Mouse (Mus musculus) small intestine, adult 2 months (tissue): Measurements from ENCODE around the gene Sbno1. TPM values are rescaled to one million over a fixed set of nuclear protein-coding genes. Genes with fewer than 3 reads are reported as not detected.

Experiments
- H3K27ac ChIP-seq: fragments of 200-500 bp; 2 replicates; pipeline ENCODE4 v1.5.1; 2012; ENCODE audit warnings: low read depth, low read length, control low read depth, inconsistent platforms; ENCODE audit not compliant: insufficient read depth
- H3K27me3 ChIP-seq: fragments of 200-500 bp; 2 replicates; pipeline ENCODE4 v1.6.1; 2012; ENCODE audit warnings: mild to moderate bottlenecking, moderate library complexity, low read length, inconsistent platforms; ENCODE audit not compliant: control insufficient read depth, insufficient read depth
- H3K36me3 ChIP-seq: fragments of 200-500 bp; 2 replicates; pipeline ENCODE4 v1.6.1; 2012; ENCODE audit warnings: mild to moderate bottlenecking, low read length, control low read depth, inconsistent platforms; ENCODE audit not compliant: control insufficient read depth, insufficient read depth
- H3K4me1 ChIP-seq: fragments of 200-500 bp; 2 replicates; pipeline ENCODE4 v1.6.1; 2012; ENCODE audit warnings: low read length, inconsistent platforms, mixed read lengths; ENCODE audit not compliant: control insufficient read depth, insufficient read depth, insufficient read length
- H3K4me3 ChIP-seq: fragments of 200-500 bp; 2 replicates; pipeline ENCODE4 v1.5.1; 2012; ENCODE audit warnings: low read depth, mild to moderate bottlenecking, control low read depth, inconsistent platforms, low read length, moderate library complexity
- CTCF ChIP-seq: fragments of 200-500 bp; IDR thresholded peaks from 2 replicates; pipeline ENCODE4 v1.5.1; 2012; ENCODE audit warnings: low read depth, mild to moderate bottlenecking, control low read depth, inconsistent platforms, low read length, moderate library complexity, mixed read lengths; ENCODE audit not compliant: insufficient replicate concordance, insufficient read length; ENCODE audit errors: extremely low read depth
- POLR2A ChIP-seq: fragments of 200-500 bp; IDR thresholded peaks from 2 replicates; pipeline ENCODE4 v1.6.1; 2012; ENCODE audit warnings: low read depth, mild to moderate bottlenecking, control low read depth, inconsistent platforms, low read length, moderate library complexity
- WGBS: fragments of 180-500 bp; shearing (Covaris S2); methylation state at CpG from one replicate; pipeline ENCODE4 v1.1.7; 2018; 5-methylcytosine and 5-hydroxymethylcytosine counted together
- polyA plus RNA-seq: library from polyadenylated mRNA; depleted of rRNA; stranded (reverse); fragments of >200 nt; gene quantifications from 2 replicates; pipeline ENCODE4 v1.2.3, GENCODE M21; 2012

The Sbno1 gene
- polyA plus RNA-seq, 1 experiment = 8.1 TPM

- no peaks in the 10 kb centered on the region for H3K27me3 ChIP-seq
- H3K27ac ChIP-seq = 0 out of 2 replicates have a peak overlapping the region, but pooled peaks have one; percentile 56
- H3K4me3 ChIP-seq = no peak overlapping the region
- peaks cover 3% of the 10 kb centered on the region; the same call in 1 of the 2 replicates for H3K4me1 ChIP-seq
- WGBS = 80% methylated on average over 10 of the region's 10 CpGs
- TF ChIP-seq POLR2A = no peak
- TF ChIP-seq CTCF = no peak
- no peaks in the 10 kb centered on the region for H3K36me3 ChIP-seq
Observed at GRCm38 (mm10) chr5:124426475-124427071, 772 bp upstream of the Sbno1 start.

GRCm38 (mm10) chr5:124424723-124425411 lies 934 bp downstream of the Sbno1 start:
- under 1% methylated on average over 62 of the region's 63 CpGs for WGBS
- Histone ChIP-seq H3K27me3 (no peaks in the 10 kb centered on the region), H3K4me3 (peak overlapping the region; percentile 99), H3K36me3 (no peaks in the 10 kb centered on the region), H3K27ac (peak overlapping the region; percentile 75), H3K4me1 (peaks cover 3% of the 10 kb centered on the region; the same call in 1 of the 2 replicates)
- TF ChIP-seq CTCF (no peak), POLR2A (no peak)

- TF ChIP-seq POLR2A = no peak
- TF ChIP-seq CTCF = no peak
- Histone ChIP-seq H3K27ac (peak overlapping the region; percentile 75), H3K4me3 (peak overlapping the region; percentile 99), H3K27me3 (no peaks in the 10 kb centered on the region), H3K36me3 (no peaks in the 10 kb centered on the region), H3K4me1 (peaks cover 3% of the 10 kb centered on the region; the same call in 1 of the 2 replicates)
- under 1% methylated on average over 14 of the region's 14 CpGs for WGBS
Observed at GRCm38 (mm10) chr5:124424200-124424722, 1.5 kb downstream of the Sbno1 start.

GRCm38 (mm10) chr5:124421786-124422185 lies 4.0 kb downstream of the Sbno1 start:
- Histone ChIP-seq H3K4me3 (no peak overlapping the region), H3K36me3 (no peaks in the 10 kb centered on the region), H3K27ac (no peak overlapping the region), H3K4me1 (peaks cover 3% of the 10 kb centered on the region; the same call in 1 of the 2 replicates), H3K27me3 (no peaks in the 10 kb centered on the region)
- TF ChIP-seq CTCF (no peak), POLR2A (no peak)
- WGBS = 36% methylated on average over 2 of the region's 2 CpGs

GRCm38 (mm10) chr5:124418903-124419302 lies 6.9 kb downstream of the Sbno1 start:
- no peak overlapping the region for H3K27ac ChIP-seq
- TF ChIP-seq CTCF (no peak), POLR2A (no peak)
- 85% methylated on average over 2 of the region's 2 CpGs for WGBS
- no peak overlapping the region for H3K4me3 ChIP-seq
- 0 out of 2 replicates have a peak, but pooled peaks cover 2% of the 10 kb centered on the region for H3K36me3 ChIP-seq
- H3K4me1 ChIP-seq = peaks cover 3% of the 10 kb centered on the region; the same call in 1 of the 2 replicates
- no peaks in the 10 kb centered on the region for H3K27me3 ChIP-seq

- no peak for TF ChIP-seq CTCF
- TF ChIP-seq POLR2A = no peak
- Histone ChIP-seq H3K27me3 (no peaks in the 10 kb centered on the region), H3K27ac (no peak overlapping the region), H3K4me1 (no peaks in the 10 kb centered on the region), H3K36me3 (peaks cover 46% of the 10 kb centered on the region), H3K4me3 (no peak overlapping the region)
- WGBS = 72% methylated on average over 5 of the region's 5 CpGs
Observed at GRCm38 (mm10) chr5:124412163-124412562, 13.6 kb downstream of the Sbno1 start.

- no peak for TF ChIP-seq POLR2A
- TF ChIP-seq CTCF = no peak
- Histone ChIP-seq H3K27ac (no peak overlapping the region), H3K27me3 (no peaks in the 10 kb centered on the region), H3K36me3 (peaks cover 56% of the 10 kb centered on the region), H3K4me3 (no peak overlapping the region), H3K4me1 (no peaks in the 10 kb centered on the region)
- WGBS = 80% methylated on average over 3 of the region's 3 CpGs
Observed at GRCm38 (mm10) chr5:124410808-124411207, 15.0 kb downstream of the Sbno1 start.
